8 mouse cellular contexts compared by ENCODE assay signal in the genomic region with DNA sequence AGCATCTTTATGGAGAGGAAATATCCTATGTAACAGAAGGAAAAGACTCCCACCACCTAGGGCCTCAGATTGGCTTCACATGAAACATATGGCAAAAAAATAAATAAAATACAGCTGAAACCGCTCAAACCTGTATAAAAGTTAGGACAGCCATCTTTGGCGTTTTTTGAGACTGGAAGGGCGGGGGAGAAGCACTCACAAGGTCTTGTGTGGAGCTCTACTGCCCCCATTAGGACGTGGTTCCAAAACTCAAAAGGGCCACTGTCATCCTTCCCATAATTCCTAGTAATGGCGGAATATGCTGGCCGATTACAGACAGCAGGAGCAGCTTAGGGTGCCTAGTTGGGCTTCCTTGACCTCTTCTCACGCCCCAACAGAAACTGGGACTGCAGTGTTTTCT.
DNase-seq lines count a peak whose midpoint lies in the region; ATAC-seq and TF ChIP-seq lines count a peak whose summit lies in the region.

No protein-coding gene starts in this region.

- peak; percentile 19; the same call in 1 of the 2 replicates for TF ChIP-seq CTCF in E14TG2a.4 (conservative IDR thresholded peaks at IDR 0.05; ENCODE audit: low read length)

- H3K36me3 ChIP-seq in E14TG2a.4 (ENCODE audit: insufficient read depth, low read length): peaks cover 69% of the 10 kb centered on the region
- H3K36me3 ChIP-seq in embryonic facial prominence, embryonic 12.5 days: peaks cover 6% of the 10 kb centered on the region; the same call in 1 of the 2 replicates
- H3K36me3 ChIP-seq in hindbrain, embryonic 10.5 days: peaks cover 33% of the 10 kb centered on the region
- peaks cover 7% of the 10 kb centered on the region; the same call in 1 of the 2 replicates for H3K36me3 ChIP-seq in limb, embryonic 14.5 days (ENCODE audit: control insufficient read depth, insufficient read depth, low read length)
- no peaks in the 10 kb centered on the region for H3K36me3 ChIP-seq in midbrain, embryonic 15.5 days (replicated peaks)

- no peak overlapping the region for H3K27ac ChIP-seq in embryonic facial prominence, embryonic 12.5 days
- H3K27ac ChIP-seq in hindbrain, embryonic 10.5 days: peak overlapping the region; percentile 56; the same call in 1 of the 2 replicates
- H3K27ac ChIP-seq in limb, embryonic 14.5 days (replicated peaks; ENCODE audit: low read depth, low read length): no peak overlapping the region
- peak overlapping the region; percentile 58; the same call in 1 of the 2 replicates for H3K27ac ChIP-seq in midbrain, embryonic 15.5 days

- no peaks in the 10 kb centered on the region for H3K27me3 ChIP-seq in E14TG2a.4 (ENCODE audit: insufficient read depth, low read length)
- H3K27me3 ChIP-seq in embryonic facial prominence, embryonic 12.5 days: no peaks in the 10 kb centered on the region
- H3K27me3 ChIP-seq in hindbrain, embryonic 10.5 days (ENCODE audit: insufficient read depth, poor library complexity, severe bottlenecking): no peaks in the 10 kb centered on the region
- H3K27me3 ChIP-seq in limb, embryonic 14.5 days (ENCODE audit: control insufficient read depth, insufficient read depth, low read length): no peaks in the 10 kb centered on the region
- no peaks in the 10 kb centered on the region for H3K27me3 ChIP-seq in midbrain, embryonic 15.5 days (replicated peaks)

- H3K4me3 ChIP-seq in E14TG2a.4 (replicated peaks; ENCODE audit: low read length): no peak overlapping the region
- no peak overlapping the region for H3K4me3 ChIP-seq in embryonic facial prominence, embryonic 12.5 days
- H3K4me3 ChIP-seq in hindbrain, embryonic 10.5 days: peak overlapping the region; percentile 16; the same call in 1 of the 2 replicates
- H3K4me3 ChIP-seq in limb, embryonic 14.5 days (replicated peaks; ENCODE audit: low read length): peak overlapping the region; percentile 14; the same call in 1 of the 2 replicates
- no peak overlapping the region for H3K4me3 ChIP-seq in midbrain, embryonic 15.5 days

- H3K4me2 ChIP-seq in embryonic facial prominence, embryonic 12.5 days (replicated peaks): peak overlapping the region; percentile 25
- H3K4me2 ChIP-seq in limb, embryonic 14.5 days (replicated peaks; ENCODE audit: low read depth, low read length, severe bottlenecking): 0 out of 2 replicates have a peak overlapping the region, but pooled peaks have one; percentile 10
- peak overlapping the region; percentile 26; the same call in 1 of the 2 replicates for H3K4me2 ChIP-seq in midbrain, embryonic 15.5 days

- H3K9ac ChIP-seq in embryonic facial prominence, embryonic 12.5 days: no peak overlapping the region
- no peak overlapping the region for H3K9ac ChIP-seq in limb, embryonic 14.5 days (ENCODE audit: low read depth, low read length, severe bottlenecking)
- no peak overlapping the region for H3K9ac ChIP-seq in midbrain, embryonic 15.5 days

- TF ChIP-seq POLR2A in limb, embryonic 14.5 days (IDR thresholded peaks at IDR 0.05; ENCODE audit: borderline replicate concordance, extremely low read depth, insufficient read depth, insufficient read length): no peak

- ATAC-seq in embryonic facial prominence, embryonic 12.5 days (ENCODE audit: insufficient number of reproducible peaks, insufficient read depth, low FRiP score, low TSS enrichment): no peak
- no peak for ATAC-seq in limb, embryonic 14.5 days (ENCODE audit: low FRiP score, low read depth)
- no peak for ATAC-seq in midbrain, embryonic 15.5 days (replicated peaks)
- no peak for ATAC-seq in megakaryocyte progenitor cell, adult 5-6 weeks (replicated peaks; ENCODE audit: poor library complexity)

- no peaks in the 10 kb centered on the region for H3K9me3 ChIP-seq in E14TG2a.4 (ENCODE audit: low read length)
- H3K9me3 ChIP-seq in embryonic facial prominence, embryonic 12.5 days: no peaks in the 10 kb centered on the region
- no peaks in the 10 kb centered on the region for H3K9me3 ChIP-seq in hindbrain, embryonic 10.5 days
- no peaks in the 10 kb centered on the region for H3K9me3 ChIP-seq in limb, embryonic 14.5 days (ENCODE audit: control insufficient read depth, low read length)
- no peaks in the 10 kb centered on the region for H3K9me3 ChIP-seq in midbrain, embryonic 15.5 days

- WGBS in embryonic facial prominence, embryonic 12.5 days: 46% methylated on average over 7 of the region's 7 CpGs
- 59% methylated on average over 7 of the region's 7 CpGs for WGBS in hindbrain, embryonic 10.5 days
- WGBS in limb, embryonic 14.5 days: 50% methylated on average over 7 of the region's 7 CpGs
- WGBS in midbrain, embryonic 15.5 days: 66% methylated on average over 7 of the region's 7 CpGs

- 0 out of 2 replicates have a peak, but pooled peaks cover 2% of the 10 kb centered on the region for H3K4me1 ChIP-seq in E14TG2a.4 (replicated peaks; ENCODE audit: low read depth, low read length)
- H3K4me1 ChIP-seq in embryonic facial prominence, embryonic 12.5 days: no peaks in the 10 kb centered on the region
- H3K4me1 ChIP-seq in hindbrain, embryonic 10.5 days (replicated peaks): no peaks in the 10 kb centered on the region
- H3K4me1 ChIP-seq in limb, embryonic 14.5 days (ENCODE audit: control insufficient read depth, insufficient read depth, low read length): no peaks in the 10 kb centered on the region
- H3K4me1 ChIP-seq in midbrain, embryonic 15.5 days: no peaks in the 10 kb centered on the region

- peak; percentile 81 for DNase-seq in cerebellum, adult 9-10 months
- no peak for DNase-seq in cerebellum, adult 11-12 months
- peak; percentile 24 for DNase-seq in hindbrain, embryonic 10.5 days (ENCODE audit: low spot score)
- peak; percentile 52 for DNase-seq in limb, embryonic 14.5 days (ENCODE audit: low spot score)

Comparison
In these comparisons a context has a peak if more than half of its experiments do, and no peak if none do; other contexts are left out.
1. H3K4me3 ChIP-seq: peak in hindbrain, embryonic 10.5 days (single experiment) and limb, embryonic 14.5 days (single experiment); none in E14TG2a.4 (single experiment), embryonic facial prominence, embryonic 12.5 days (single experiment) and midbrain, embryonic 15.5 days (single experiment).
2. H3K27ac ChIP-seq: peak in hindbrain, embryonic 10.5 days (single experiment) and midbrain, embryonic 15.5 days (single experiment); none in embryonic facial prominence, embryonic 12.5 days (single experiment) and limb, embryonic 14.5 days (single experiment).
3. Peak in every context shown above with its lines, with median percentiles within 50 percentile points of each other: H3K4me2 ChIP-seq.